Mouse (Mus musculus): ENCODE data around the gene Rbbp9. TPM values are rescaled to one million over a fixed set of nuclear protein-coding genes. Genes with fewer than 3 reads are reported as not detected.

Rbbp9 gene
- total and polyA plus RNA-seq, 3 experiments = 0.13 to 0.42 (median 0.14) TPM

DNA sequence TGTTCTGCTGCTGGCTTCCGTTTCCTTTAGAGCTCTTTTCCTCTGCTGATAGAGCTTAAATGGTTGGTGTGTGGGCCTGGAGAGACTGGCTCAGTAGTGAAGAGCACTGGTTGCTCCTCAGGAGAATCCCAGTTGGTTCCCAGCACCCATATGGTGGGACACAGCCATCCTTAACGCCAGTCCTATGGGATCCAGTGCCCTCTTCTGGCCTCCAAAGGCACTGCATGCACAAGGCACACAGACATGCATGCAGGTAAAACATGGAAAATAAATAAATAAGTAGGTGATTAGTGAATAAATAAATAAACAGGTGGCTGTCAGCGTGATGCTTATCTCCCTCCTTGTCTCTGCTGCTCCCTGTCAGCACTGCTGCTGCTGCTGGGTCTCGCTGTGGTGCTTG lies 38.1 kb upstream of the Rbbp9 start:
- dilution Hi-C loops (cut with MboI; ENCODE audit: extremely low pct_ligation_motif_present, extremely low pct_unique_long_range_greater_than_20kb, low sequenced_read_pairs) = no loop called here
- H3K27me3 ChIP-seq (replicated peaks) = no peaks in the 10 kb centered on the region
- H3K27ac ChIP-seq (ENCODE audit: insufficient read depth, low read depth) = no peak overlapping the region
- H3K79me2 ChIP-seq (replicated peaks; ENCODE audit: control insufficient read depth, extremely low read depth, insufficient read depth, poor library complexity, severe bottlenecking) = no peaks in the 10 kb centered on the region
- TF ChIP-seq MAFK (IDR thresholded peaks at IDR 0.05; ENCODE audit: insufficient replicate concordance, low read length) (no peak), CTCF (conservative IDR thresholded peaks at IDR 0.05 in 1 of 2, IDR thresholded peaks at IDR 0.05 in 1 of 2; ENCODE audit: low read depth in 2 of 2, low read length in 2 of 2) (peak; percentile 21 to 32; a peak in 1 of 4 replicates)
- H3K9me3 ChIP-seq (replicated peaks; ENCODE audit: low read length) = peaks cover 6% of the 10 kb centered on the region
- no peak overlapping the region for H3K4me2 ChIP-seq (ENCODE audit: insufficient read depth, low read depth, poor library complexity, severe bottlenecking)
- H3K4me1 ChIP-seq (ENCODE audit: control insufficient read depth in 1 of 2, insufficient read depth in 2 of 2) = peaks cover 0 to 6% of the 10 kb centered on the region in 2 experiments; a peak in 2 of 4 replicates
- no peak overlapping the region for H3K9ac ChIP-seq (ENCODE audit: insufficient read depth, low read depth)
- no peak for DNase-seq (ENCODE audit: extremely low read depth)
- H3K4me3 ChIP-seq (replicated peaks in 1 of 3; ENCODE audit: low read depth in 2 of 3, low read length in 2 of 3, poor library complexity in 1 of 3) = no peak overlapping the region
- in situ Hi-C loops (cut with MboI; ENCODE audit: low pct_ligation_motif_present, low pct_unique_long_range_greater_than_20kb, low sequenced_read_pairs) = no loop called here
- peaks cover 59 to 73% of the 10 kb centered on the region in 2 experiments for H3K36me3 ChIP-seq (replicated peaks in 1 of 2; ENCODE audit: control insufficient read depth in 1 of 2, insufficient read depth in 1 of 2, low read length in 1 of 2)

DNA sequence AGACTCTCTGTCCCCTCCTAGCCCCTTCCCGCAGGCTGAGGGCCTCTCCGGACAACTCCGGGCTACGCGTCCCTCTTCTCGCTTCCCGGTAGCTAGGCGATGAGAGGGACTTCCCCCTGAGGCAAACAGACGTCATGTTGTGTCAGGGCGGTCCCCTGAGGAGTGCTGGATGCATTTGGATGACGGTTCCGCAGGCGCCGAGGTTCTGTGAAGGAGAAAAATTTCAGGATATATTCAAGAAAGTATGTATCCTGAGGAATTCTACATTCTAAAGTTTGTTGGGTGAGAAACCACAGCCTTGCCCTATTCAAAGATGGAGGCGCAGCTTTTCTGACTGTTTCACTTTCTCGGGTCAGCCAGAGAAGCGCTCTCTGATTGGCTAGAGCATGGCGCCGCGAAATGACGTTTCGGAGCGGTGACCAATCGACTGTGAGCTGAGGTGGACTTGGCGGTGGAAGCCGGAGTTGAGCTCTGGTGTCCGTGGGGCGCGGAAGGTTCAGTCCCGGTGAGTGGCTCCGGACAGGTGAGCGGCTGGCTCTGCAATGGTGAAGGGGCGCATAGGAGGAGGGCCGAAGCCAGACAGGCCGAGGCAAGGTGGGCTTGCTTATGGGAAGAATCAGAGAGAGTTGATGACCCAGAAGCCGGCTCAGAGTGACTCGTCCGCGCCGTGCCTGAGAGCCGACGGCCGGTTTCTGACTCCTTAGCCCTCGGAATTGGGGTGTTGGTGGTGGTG lies 5.3 kb upstream of the Rbbp9 start, which contains the start of gene Sec23b:
Gene Sec23b (plus strand): TSS at position 410 of the 733 bp plus-strand sequence.
- peak within 1 kb of the TSS; percentile 69 to 88 (median 75) for H3K4me3 ChIP-seq (replicated peaks in 1 of 3; ENCODE audit: low read depth in 2 of 3, low read length in 2 of 3, poor library complexity in 1 of 3)
- peak; percentile 96 for DNase-seq (ENCODE audit: extremely low read depth)
- in situ Hi-C loops (cut with MboI; ENCODE audit: low pct_ligation_motif_present, low pct_unique_long_range_greater_than_20kb, low sequenced_read_pairs) (no loop called here), dilution Hi-C loops (cut with MboI; ENCODE audit: extremely low pct_ligation_motif_present, extremely low pct_unique_long_range_greater_than_20kb, low sequenced_read_pairs) (no loop called here)
- no peaks in the 10 kb centered on the region for H3K9me3 ChIP-seq (replicated peaks; ENCODE audit: low read length)
- no peaks in the 10 kb centered on the region for H3K27me3 ChIP-seq (replicated peaks)
- H3K27ac ChIP-seq (ENCODE audit: insufficient read depth, low read depth) = peak within 1 kb of the TSS; percentile 75
- peaks cover 8 to 28% of the 10 kb centered on the region in 2 experiments; a peak in 3 of 4 replicates for H3K4me1 ChIP-seq (ENCODE audit: control insufficient read depth in 1 of 2, insufficient read depth in 2 of 2)
- peaks cover 28% of the 10 kb centered on the region for H3K79me2 ChIP-seq (replicated peaks; ENCODE audit: control insufficient read depth, extremely low read depth, insufficient read depth, poor library complexity, severe bottlenecking)
- H3K4me2 ChIP-seq (ENCODE audit: insufficient read depth, low read depth, poor library complexity, severe bottlenecking) = peak within 1 kb of the TSS; percentile 100
- peak within 1 kb of the TSS; percentile 53 for H3K9ac ChIP-seq (ENCODE audit: insufficient read depth, low read depth)
- H3K36me3 ChIP-seq (replicated peaks in 1 of 2; ENCODE audit: control insufficient read depth in 1 of 2, insufficient read depth in 1 of 2, low read length in 1 of 2) = peaks cover 9 to 23% of the 10 kb centered on the region in 2 experiments
- peak; percentile 81; the same call in 1 of the 2 replicates for TF ChIP-seq ZMIZ1 (IDR thresholded peaks at IDR 0.05; ENCODE audit: low read depth, low read length)
- no peak for TF ChIP-seq MAX (IDR thresholded peaks at IDR 0.05; ENCODE audit: low read length)
- peak; percentile 51; the same call in 1 of the 2 replicates for TF ChIP-seq ELF1 (IDR thresholded peaks at IDR 0.05; ENCODE audit: low read depth, low read length)
- TF ChIP-seq MAZ (IDR thresholded peaks at IDR 0.05; ENCODE audit: low read depth, low read length) = no peak
- no peak for TF ChIP-seq SMC3 (IDR thresholded peaks at IDR 0.05; ENCODE audit: low read depth, low read length)
- TF ChIP-seq KAT2A (IDR thresholded peaks at IDR 0.05; ENCODE audit: insufficient replicate concordance, low read length) = peak; percentile 82; the same call in 1 of the 2 replicates
- TF ChIP-seq PAX5 (IDR thresholded peaks at IDR 0.05; ENCODE audit: low read length) = no peak
- peak; percentile 90 for TF ChIP-seq HCFC1 (IDR thresholded peaks at IDR 0.05; ENCODE audit: low read depth, low read length)
- no peak for TF ChIP-seq CTCF (conservative IDR thresholded peaks at IDR 0.05 in 1 of 2, IDR thresholded peaks at IDR 0.05 in 1 of 2; ENCODE audit: low read depth in 2 of 2, low read length in 2 of 2)
- TF ChIP-seq UBTF (IDR thresholded peaks at IDR 0.05; ENCODE audit: low read depth, low read length) = no peak; the same call in 1 of the 2 replicates
- 0 out of 2 replicates have a peak, but pooled peaks have one; percentile 14 for TF ChIP-seq BHLHE40 (IDR thresholded peaks at IDR 0.05; ENCODE audit: low read depth, low read length)
- no peak for TF ChIP-seq JUN (IDR thresholded peaks at IDR 0.05; ENCODE audit: insufficient read depth, low read depth, low read length)
- no peak for TF ChIP-seq EP300 (IDR thresholded peaks at IDR 0.05; ENCODE audit: low read length)
- peak; percentile 89 for TF ChIP-seq NELFE (IDR thresholded peaks at IDR 0.05; ENCODE audit: low read depth, low read length)
- peak; percentile 63 for TF ChIP-seq NRF1 (IDR thresholded peaks at IDR 0.05; ENCODE audit: low read depth, low read length)
- peak; percentile 80 for TF ChIP-seq SIN3A (IDR thresholded peaks at IDR 0.05; ENCODE audit: low read length)
- peak; percentile 80 for TF ChIP-seq CHD2 (IDR thresholded peaks at IDR 0.05; ENCODE audit: low read length)
- no peak; the same call in 1 of the 2 replicates for TF ChIP-seq ETS1 (conservative IDR thresholded peaks at IDR 0.05; ENCODE audit: low read depth, low read length)
- TF ChIP-seq E2F4 (IDR thresholded peaks at IDR 0.05; ENCODE audit: insufficient replicate concordance, low read depth, low read length) = peak; percentile 76; the same call in 1 of the 2 replicates
- no peak; the same call in 1 of the 2 replicates for TF ChIP-seq GABPA (IDR thresholded peaks at IDR 0.05; ENCODE audit: insufficient replicate concordance, low read depth, low read length)
- no peak for TF ChIP-seq RAD21 (IDR thresholded peaks at IDR 0.05; ENCODE audit: low read depth, low read length)
- no peak for TF ChIP-seq ZC3H11A (IDR thresholded peaks at IDR 0.05; ENCODE audit: low read depth, low read length)
- TF ChIP-seq USF2 (conservative IDR thresholded peaks at IDR 0.05; ENCODE audit: low read depth, low read length) = no peak
- no peak for TF ChIP-seq USF1 (IDR thresholded peaks at IDR 0.05; ENCODE audit: low read depth, low read length)
- TF ChIP-seq TBP (conservative IDR thresholded peaks at IDR 0.05; ENCODE audit: low read depth, low read length) = no peak; the same call in 1 of the 2 replicates
- no peak for TF ChIP-seq CHD1 (IDR thresholded peaks at IDR 0.05; ENCODE audit: low read depth, low read length)
- no peak for TF ChIP-seq MEF2A (IDR thresholded peaks at IDR 0.05; ENCODE audit: borderline replicate concordance, low read depth, low read length)
- no peak for TF ChIP-seq ZNF384 (IDR thresholded peaks at IDR 0.05; ENCODE audit: low read depth, low read length)
- no peak for TF ChIP-seq RCOR1 (conservative IDR thresholded peaks at IDR 0.05; ENCODE audit: low read depth, low read length)
